Mouse (Mus musculus) E14TG2a.4 (cell line): ENCODE results near the gene Samd8.

Source experiments
- CTCF ChIP-seq: conservative IDR thresholded peaks from 2 replicates; pipeline ENCODE4 v1.5.1; 2014; ENCODE audit warnings: low read length
- NANOG ChIP-seq: IDR thresholded peaks from 2 replicates; pipeline ENCODE4 v1.6.1; 2014; ENCODE audit warnings: borderline replicate concordance, low read length, mixed read lengths

- TF ChIP-seq CTCF = no peak
- no peak for TF ChIP-seq NANOG
Observed at GRCm38 (mm10) chr14:21801624-21802023, 51.3 kb downstream of the Samd8 start.
